Mouse (Mus musculus) erythroblast, embryonic 14.5 days (primary cell): ENCODE measurements at regions not wholly inside any gene's neighbourhood (a gene's known extent, or its start where the extent isn't known, plus 50 kb on each side); places are given as distances from the start of the nearest gene placed in this dataset.

Experiments
- GATA1 ChIP-seq: IDR thresholded peaks from 2 replicates; pipeline ENCODE4 v1.6.1; 2012; ENCODE audit warnings: low read length, inconsistent platforms, mixed read lengths
- TAL1 ChIP-seq: IDR thresholded peaks from 3 replicates; pipeline ENCODE4 v1.6.1; 2012; ENCODE audit warnings: low read length, inconsistent platforms, mixed read lengths

GRCm38 (mm10) chr10:37349261-37349660 is 210.5 kb upstream of the Marcks start:
- TF ChIP-seq GATA1: no peak
- no peak for TF ChIP-seq TAL1
